Mouse (Mus musculus) MEL (cell line): ENCODE results near the gene Tfb1m. TPM values are rescaled to one million over a fixed set of nuclear protein-coding genes. Genes with fewer than 3 reads are reported as not detected.

Source experiments
- DNase-seq: peaks from one replicate; pipeline ENCODE4 v3.0.0; 2011; ENCODE audit warnings: low read depth, low spot score
- H3K27ac ChIP-seq: 2 replicates; pipeline ENCODE4 v1.5.1; 2012; ENCODE audit warnings: low read depth, mild to moderate bottlenecking, control low read depth, low read length, moderate library complexity; ENCODE audit not compliant: control insufficient read depth
- H3K27me3 ChIP-seq, 2 experiments: fragments of 150-350 bp in 1 of 2; sonication (generic) in 1 of 2; 2 replicates each; pipeline ENCODE4 v1.6.1; 2012; ENCODE audit warnings: low read length in 2 of 2, mild to moderate bottlenecking in 2 of 2, improper control_type of control experiment in 1 of 2, moderate library complexity in 1 of 2; ENCODE audit not compliant: insufficient read depth in 2 of 2, control insufficient read depth in 1 of 2
- H3K36me3 ChIP-seq, 2 experiments: 2 replicates each; pipeline ENCODE4 v1.6.1; 2012 to 2014; ENCODE audit warnings: low read length in 2 of 2, improper control_type of control experiment in 1 of 2, inconsistent platforms in 1 of 2, mild to moderate bottlenecking in 1 of 2; ENCODE audit not compliant: insufficient read depth in 2 of 2, control insufficient read depth in 1 of 2
- H3K4me1 ChIP-seq, 2 experiments: fragments of 150-350 bp in 1 of 2; sonication (generic) in 1 of 2; 2 replicates each; pipeline ENCODE4 v1.6.1; 2012; ENCODE audit warnings: low read length in 2 of 2, improper control_type of control experiment in 1 of 2, mild to moderate bottlenecking in 1 of 2; ENCODE audit not compliant: insufficient read depth in 2 of 2, control insufficient read depth in 1 of 2
- H3K4me3 ChIP-seq, 2 experiments: fragments of 150-350 bp in 1 of 2; sonication (generic) in 1 of 2; 2 replicates each; pipeline ENCODE4 v1.5.1; 2012; ENCODE audit warnings: low read depth in 2 of 2, low read length in 2 of 2, mild to moderate bottlenecking in 2 of 2, moderate library complexity in 2 of 2, control low read depth in 1 of 2, improper control_type of control experiment in 1 of 2; ENCODE audit not compliant: control insufficient read depth in 1 of 2, insufficient read depth in 1 of 2
- H3K79me2 ChIP-seq: 2 replicates; pipeline ENCODE4 v1.6.1; 2012; ENCODE audit warnings: mild to moderate bottlenecking, low read length, moderate library complexity; ENCODE audit not compliant: control insufficient read depth, poor library complexity, insufficient read depth
- H3K9ac ChIP-seq: 2 replicates; pipeline ENCODE4 v1.6.1; 2012; ENCODE audit warnings: low read depth, mild to moderate bottlenecking, control low read depth, low read length, moderate library complexity; ENCODE audit not compliant: control insufficient read depth, poor library complexity, severe bottlenecking
- H3K9me3 ChIP-seq: fragments of 150-350 bp; sonication (generic); replicated peaks from 2 replicates; pipeline ENCODE4 v1.6.1; 2012; ENCODE audit warnings: mild to moderate bottlenecking, low read length, improper control_type of control experiment, moderate library complexity; ENCODE audit not compliant: insufficient read depth
- BHLHE40 ChIP-seq: IDR thresholded peaks from 2 replicates; pipeline ENCODE4 v1.6.1; 2012; ENCODE audit warnings: low read depth, mild to moderate bottlenecking, inconsistent platforms, low read length, improper control_type of control experiment, borderline replicate concordance
- CHD1 ChIP-seq: IDR thresholded peaks from 2 replicates; pipeline ENCODE4 v1.6.1; 2012; ENCODE audit warnings: low read depth, mild to moderate bottlenecking, inconsistent platforms, low read length, improper control_type of control experiment
- CHD2 ChIP-seq: IDR thresholded peaks from 2 replicates; pipeline ENCODE4 v1.6.1; 2011; ENCODE audit warnings: low read length, improper control_type of control experiment
- CTCF ChIP-seq, 3 experiments: IDR thresholded peaks in 2 of 3; conservative IDR thresholded peaks in 1 of 3; 2 replicates each; pipeline ENCODE4 v1.5.1; 2011 to 2012; ENCODE audit warnings: low read length in 3 of 3, low read depth in 2 of 3, mild to moderate bottlenecking in 2 of 3, improper control_type of control experiment in 1 of 3, inconsistent platforms in 1 of 3, mixed read lengths in 1 of 3, moderate library complexity in 1 of 3; ENCODE audit not compliant: control insufficient read depth in 1 of 3, insufficient read depth in 1 of 3, poor library complexity in 1 of 3, severe bottlenecking in 1 of 3
- E2F4 ChIP-seq: IDR thresholded peaks from 2 replicates; pipeline ENCODE4 v1.6.1; 2011; ENCODE audit warnings: low read depth, low read length, improper control_type of control experiment, borderline replicate concordance
- ELF1 ChIP-seq: IDR thresholded peaks from 2 replicates; pipeline ENCODE4 v1.6.1; 2014; ENCODE audit warnings: low read depth, mild to moderate bottlenecking, inconsistent platforms, low read length, improper control_type of control experiment, moderate library complexity
- EP300 ChIP-seq, 2 experiments: IDR thresholded peaks; 2 replicates each; pipeline ENCODE4 v1.6.1; 2011; ENCODE audit warnings: improper control_type of control experiment in 2 of 2, low read length in 2 of 2, low read depth in 1 of 2, mild to moderate bottlenecking in 1 of 2
- HCFC1 ChIP-seq: IDR thresholded peaks from 2 replicates; pipeline ENCODE4 v1.6.1; 2012; ENCODE audit warnings: low read depth, mild to moderate bottlenecking, inconsistent platforms, low read length, improper control_type of control experiment, moderate library complexity
- JUND ChIP-seq: IDR thresholded peaks from 2 replicates; pipeline ENCODE4 v1.6.1; 2011; ENCODE audit warnings: low read depth, mild to moderate bottlenecking, improper control_type of control experiment, low read length
- KAT2A ChIP-seq: conservative IDR thresholded peaks from 2 replicates; pipeline ENCODE4 v1.6.1; 2012; ENCODE audit warnings: low read depth, low read length, improper control_type of control experiment, inconsistent platforms
- MAZ ChIP-seq: IDR thresholded peaks from 2 replicates; pipeline ENCODE4 v1.6.1; 2012; ENCODE audit warnings: low read depth, mild to moderate bottlenecking, inconsistent platforms, low read length, improper control_type of control experiment
- MEF2A ChIP-seq: IDR thresholded peaks from 2 replicates; pipeline ENCODE4 v1.6.1; 2014; ENCODE audit warnings: low read depth, mild to moderate bottlenecking, inconsistent platforms, low read length, improper control_type of control experiment; ENCODE audit not compliant: poor library complexity, insufficient replicate concordance, severe bottlenecking; ENCODE audit errors: extremely low read depth
- MXI1 ChIP-seq: IDR thresholded peaks from 2 replicates; pipeline ENCODE4 v1.6.1; 2011; ENCODE audit warnings: mild to moderate bottlenecking, low read depth, low read length, improper control_type of control experiment
- MYC ChIP-seq: IDR thresholded peaks from 2 replicates; pipeline ENCODE4 v1.6.1; 2011; ENCODE audit warnings: low read depth, mild to moderate bottlenecking, low read length, improper control_type of control experiment, moderate library complexity
- NELFE ChIP-seq: IDR thresholded peaks from 2 replicates; pipeline ENCODE4 v1.6.1; 2011; ENCODE audit warnings: low read depth, low read length, improper control_type of control experiment
- NRF1 ChIP-seq: IDR thresholded peaks from 2 replicates; pipeline ENCODE4 v1.6.1; 2014; ENCODE audit warnings: low read depth, mild to moderate bottlenecking, inconsistent platforms, low read length, improper control_type of control experiment, moderate library complexity; ENCODE audit not compliant: poor library complexity, insufficient read depth, severe bottlenecking
- RAD21 ChIP-seq: IDR thresholded peaks from 2 replicates; pipeline ENCODE4 v1.6.1; 2011; ENCODE audit warnings: mild to moderate bottlenecking, low read depth, low read length, improper control_type of control experiment
- RCOR1 ChIP-seq: IDR thresholded peaks from 2 replicates; pipeline ENCODE4 v1.6.1; 2012; ENCODE audit warnings: low read depth, mild to moderate bottlenecking, inconsistent platforms, low read length, improper control_type of control experiment
- SMC3 ChIP-seq: IDR thresholded peaks from 2 replicates; pipeline ENCODE4 v1.6.1; 2011; ENCODE audit warnings: low read depth, low read length, improper control_type of control experiment
- TBP ChIP-seq: IDR thresholded peaks from 2 replicates; pipeline ENCODE4 v1.8.0; 2011; ENCODE audit warnings: low read depth, low read length, improper control_type of control experiment
- UBTF ChIP-seq: IDR thresholded peaks from 2 replicates; pipeline ENCODE4 v1.6.1; 2012; ENCODE audit warnings: low read depth, mild to moderate bottlenecking, inconsistent platforms, low read length, improper control_type of control experiment, moderate library complexity, borderline replicate concordance; ENCODE audit not compliant: insufficient read depth
- USF2 ChIP-seq, 2 experiments: IDR thresholded peaks; 2 replicates each; pipeline ENCODE4 v1.6.1; 2011 to 2012; ENCODE audit warnings: improper control_type of control experiment in 2 of 2, low read length in 2 of 2, borderline replicate concordance in 1 of 2, inconsistent platforms in 1 of 2, low read depth in 1 of 2, mild to moderate bottlenecking in 1 of 2; ENCODE audit not compliant: insufficient read depth in 1 of 2
- ZC3H11A ChIP-seq: IDR thresholded peaks from 2 replicates; pipeline ENCODE4 v1.6.1; 2012; ENCODE audit warnings: low read depth, mild to moderate bottlenecking, inconsistent platforms, low read length, improper control_type of control experiment
- ZKSCAN1 ChIP-seq: IDR thresholded peaks from 2 replicates; pipeline ENCODE4 v1.6.1; 2012; ENCODE audit warnings: low read depth, mild to moderate bottlenecking, inconsistent platforms, low read length, improper control_type of control experiment, moderate library complexity
- ZMIZ1 ChIP-seq: IDR thresholded peaks from 2 replicates; pipeline ENCODE4 v1.6.1; 2012; ENCODE audit warnings: low read depth, mild to moderate bottlenecking, inconsistent platforms, low read length, improper control_type of control experiment, moderate library complexity
- ZNF384 ChIP-seq: IDR thresholded peaks from 2 replicates; pipeline ENCODE4 v1.6.1; 2012; ENCODE audit warnings: low read depth, mild to moderate bottlenecking, inconsistent platforms, low read length, improper control_type of control experiment
- polyA plus RNA-seq, 2 experiments: library from polyadenylated mRNA; stranded (reverse) in 1 of 2; unstranded in 1 of 2; fragments of >175 nt in 1 of 2; fragments of >200 nt in 1 of 2; gene quantifications; 2 replicates each; pipeline versions ENCODE4 v1.2.1 to v1.2.4; 2012; ENCODE audit warnings: low replicate concordance in 2 of 2, low read depth in 1 of 2; ENCODE audit not compliant: insufficient read length in 2 of 2, insufficient read depth in 1 of 2, missing spikeins in 1 of 2
- total RNA-seq: library from RNA; depleted of rRNA; stranded (reverse); fragments of 300-350 nt; gene quantifications from 2 replicates; pipeline ENCODE4 v1.2.3, GENCODE M21; 2012

Tfb1m gene
- total and polyA plus RNA-seq, 3 experiments: 9.2 to 13.6 TPM; not detected in 1

- no peaks in the 10 kb centered on the region for H3K36me3 ChIP-seq
- no peak overlapping the region for H3K9ac ChIP-seq
- H3K4me3 ChIP-seq: no peak overlapping the region
- H3K27me3 ChIP-seq: peaks cover 0 to 3% of the 10 kb centered on the region in 2 experiments; a peak in 1 of 4 replicates
- no peaks in the 10 kb centered on the region for H3K9me3 ChIP-seq
- DNase-seq: no peak
- no peak overlapping the region for H3K27ac ChIP-seq
- H3K4me1 ChIP-seq: no peaks in the 10 kb centered on the region
- TF ChIP-seq USF2 (IDR thresholded peaks at IDR 0.05; ENCODE audit: borderline replicate concordance in 1 of 2, insufficient read depth in 1 of 2, low read depth in 1 of 2, low read length in 2 of 2) (no peak), NRF1 (no peak), UBTF (no peak), ELF1 (no peak), RCOR1 (no peak), BHLHE40 (no peak), HCFC1 (no peak), CHD2 (no peak), NELFE (no peak), MXI1 (no peak), TBP (no peak), KAT2A (no peak), JUND (no peak), EP300 (IDR thresholded peaks at IDR 0.05; ENCODE audit: low read depth in 1 of 2, low read length in 2 of 2) (no peak), RAD21 (no peak), ZKSCAN1 (no peak), ZC3H11A (no peak), MEF2A (no peak)
- H3K79me2 ChIP-seq: no peaks in the 10 kb centered on the region
Observed at GRCm38 (mm10) chr17:3597866-3598265, 40.3 kb upstream of the Tfb1m start.

- Histone ChIP-seq H3K9ac (no peak overlapping the region), H3K9me3 (no peaks in the 10 kb centered on the region), H3K79me2 (no peaks in the 10 kb centered on the region)
- no peak for TF ChIP-seq ZNF384
- TF ChIP-seq E2F4: no peak
- no peak for TF ChIP-seq ZC3H11A
- TF ChIP-seq MAZ: no peak
- TF ChIP-seq ZMIZ1: no peak
- TF ChIP-seq CTCF (IDR thresholded peaks at IDR 0.05 in 2 of 3, conservative IDR thresholded peaks at IDR 0.05 in 1 of 3; ENCODE audit: control insufficient read depth in 1 of 3, insufficient read depth in 1 of 3, low read depth in 2 of 3, low read length in 3 of 3, poor library complexity in 1 of 3, severe bottlenecking in 1 of 3): no peak
- TF ChIP-seq JUND: no peak
- TF ChIP-seq CHD1: no peak
- TF ChIP-seq EP300 (IDR thresholded peaks at IDR 0.05; ENCODE audit: low read depth in 1 of 2, low read length in 2 of 2): no peak
- no peak for TF ChIP-seq SMC3
- no peak for TF ChIP-seq MYC
- no peak for TF ChIP-seq HCFC1
- TF ChIP-seq RAD21: no peak
- TF ChIP-seq, all 39 proteins: peak for 0
- H3K4me3 ChIP-seq: no peak overlapping the region
- no peaks in the 10 kb centered on the region for H3K36me3 ChIP-seq
- no peak for DNase-seq
- peaks cover 0 to 3% of the 10 kb centered on the region in 2 experiments; a peak in 1 of 4 replicates for H3K27me3 ChIP-seq
- H3K27ac ChIP-seq: no peak overlapping the region
- no peaks in the 10 kb centered on the region for H3K4me1 ChIP-seq
Observed at GRCm38 (mm10) chr17:3597130-3597529, 39.5 kb upstream of the Tfb1m start.
